Mouse (Mus musculus): ENCODE measurements around the gene Synj2.

DNA sequence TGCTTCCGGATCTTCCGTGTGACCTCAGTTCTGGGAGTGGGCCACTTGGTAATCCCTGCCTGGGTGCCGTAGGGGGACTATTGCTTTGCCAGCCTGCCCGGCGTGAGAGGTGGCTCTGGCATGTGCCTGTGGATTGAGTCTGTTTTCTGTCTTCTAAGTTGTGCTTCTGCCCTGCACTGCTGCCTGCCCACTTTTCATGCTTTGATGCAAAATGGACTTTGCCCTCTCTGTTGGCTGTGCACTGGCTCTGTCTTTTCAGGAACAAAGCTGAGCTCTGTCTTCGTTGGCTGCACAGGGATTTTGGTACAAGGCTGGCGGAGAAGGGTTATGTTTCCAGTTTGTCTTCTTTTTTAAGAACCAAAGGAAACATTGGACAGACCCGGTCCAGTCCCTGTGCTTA is 95.4 kb downstream of the Synj2 start:
- no peak for TF ChIP-seq CTCF (IDR thresholded peaks at IDR 0.05; ENCODE audit: low read depth, low read length)
- no peak for TF ChIP-seq POLR2A (IDR thresholded peaks at IDR 0.05; ENCODE audit: extremely low read depth, insufficient read depth, low read length)
